Mouse (Mus musculus) myocyte (in vitro differentiated cells): ENCODE data around the gene Stat5b. TPM values are rescaled to one million over a fixed set of nuclear protein-coding genes. Genes with fewer than 3 reads are reported as not detected.

ENCODE experiments used
- H3K27me3 ChIP-seq: one replicate; pipeline ENCODE4 v1.6.1; 2011; ENCODE audit not compliant: control insufficient read depth, insufficient read depth, insufficient read length
- H3K36me3 ChIP-seq: one replicate; pipeline ENCODE4 v1.6.1; 2011; ENCODE audit not compliant: control insufficient read depth, insufficient read depth
- H3K4me2 ChIP-seq: one replicate; pipeline ENCODE4 v1.6.1; 2011; ENCODE audit warnings: low read depth, control low read depth
- H3K4me3 ChIP-seq: one replicate; pipeline ENCODE4 v1.5.1; 2011; ENCODE audit warnings: mild to moderate bottlenecking, control low read depth, moderate library complexity
- H3K79me2 ChIP-seq: one replicate; pipeline ENCODE4 v1.6.1; 2011; ENCODE audit not compliant: control insufficient read depth, insufficient read depth
- H3ac ChIP-seq: one replicate; pipeline ENCODE4 v1.6.1; 2011; ENCODE audit not compliant: control insufficient read depth, insufficient read length
- CEBPB ChIP-seq: IDR thresholded peaks from 2 replicates; pipeline ENCODE4 v1.6.1; 2011; ENCODE audit warnings: mild to moderate bottlenecking, moderate library complexity; ENCODE audit not compliant: poor library complexity, insufficient read depth, severe bottlenecking
- E2F4 ChIP-seq: IDR thresholded peaks from one replicate; pipeline ENCODE4 v1.6.1; 2011; ENCODE audit warnings: mild to moderate bottlenecking, control low read depth, moderate library complexity; ENCODE audit not compliant: insufficient read depth
- MAX ChIP-seq: IDR thresholded peaks from one replicate; pipeline ENCODE4 v1.6.1; 2011; ENCODE audit warnings: low read depth, mild to moderate bottlenecking, control low read depth
- MYOD1 ChIP-seq, 3 experiments: IDR thresholded peaks; one replicate each; pipeline ENCODE4 v1.6.1; 2011; ENCODE audit warnings: control low read depth in 2 of 3, low read depth in 2 of 3, mild to moderate bottlenecking in 2 of 3, moderate library complexity in 1 of 3; ENCODE audit not compliant: insufficient read length in 2 of 3, control insufficient read depth in 1 of 3
- MYOG ChIP-seq, 3 experiments: IDR thresholded peaks; one replicate each; pipeline ENCODE4 v1.6.1; 2011; ENCODE audit warnings: control low read depth in 2 of 3, low read depth in 2 of 3, mild to moderate bottlenecking in 2 of 3; ENCODE audit not compliant: insufficient read length in 2 of 3, control insufficient read depth in 1 of 3, insufficient read depth in 1 of 3
- POLR2A ChIP-seq: IDR thresholded peaks from one replicate; pipeline ENCODE4 v1.6.1; 2011; ENCODE audit warnings: low read depth, mild to moderate bottlenecking, control low read depth, moderate library complexity; ENCODE audit not compliant: insufficient read length
- POLR2AphosphoS2 ChIP-seq: IDR thresholded peaks from one replicate; pipeline ENCODE4 v1.6.1; 2011; ENCODE audit warnings: low read depth, control low read depth; ENCODE audit not compliant: insufficient read length
- REST ChIP-seq: IDR thresholded peaks from one replicate; pipeline ENCODE4 v1.6.1; 2011; ENCODE audit warnings: mild to moderate bottlenecking, control low read depth, moderate library complexity; ENCODE audit not compliant: insufficient read depth, insufficient read length
- SRF ChIP-seq: IDR thresholded peaks from one replicate; pipeline ENCODE4 v1.6.1; 2011; ENCODE audit warnings: low read depth; ENCODE audit not compliant: control insufficient read depth, insufficient read length
- TCF12 ChIP-seq: IDR thresholded peaks from one replicate; pipeline ENCODE4 v1.6.1; 2011; ENCODE audit warnings: mild to moderate bottlenecking, control low read depth; ENCODE audit not compliant: poor library complexity, insufficient read depth, severe bottlenecking
- TCF3 ChIP-seq: IDR thresholded peaks from one replicate; pipeline ENCODE4 v1.6.1; 2011; ENCODE audit warnings: low read depth, control low read depth; ENCODE audit not compliant: insufficient read length
- USF1 ChIP-seq: IDR thresholded peaks from one replicate; pipeline ENCODE4 v1.6.1; 2011; ENCODE audit warnings: low read depth, mild to moderate bottlenecking, control low read depth, moderate library complexity
- polyA plus RNA-seq: library from polyadenylated mRNA; unstranded; fragments of >200 nt; fragmentation: generic; extraction: Trizol; gene quantifications from one replicate; pipeline ENCODE4 v1.2.1, GENCODE M21; 2012; ENCODE audit warnings: missing spikeins

The Stat5b gene
- polyA plus RNA-seq, 1 experiment: 12.0 TPM

- no peak overlapping the region for H3K4me2 ChIP-seq
Measured at GRCm38 (mm10) chr11:100785774-100786173, 64.8 kb downstream of the Stat5b start.

GRCm38 (mm10) chr11:100784286-100784685 lies 66.2 kb downstream of the Stat5b start:
- Histone ChIP-seq H3ac (no peak overlapping the region), H3K4me3 (no peak overlapping the region), H3K4me2 (no peak overlapping the region), H3K27me3 (no peaks in the 10 kb centered on the region), H3K79me2 (no peaks in the 10 kb centered on the region), H3K36me3 (no peaks in the 10 kb centered on the region)
- TF ChIP-seq USF1 (no peak), POLR2A (no peak), E2F4 (no peak), MYOD1 (IDR thresholded peaks at IDR 0.05; ENCODE audit: control insufficient read depth in 1 of 3, insufficient read length in 2 of 3, low read depth in 2 of 3) (no peak), POLR2AphosphoS2 (no peak)

More at GRCm38 (mm10) chr11:100785774-100786173, 64.8 kb downstream of the Stat5b start:
- Histone ChIP-seq H3K27me3 (no peaks in the 10 kb centered on the region), H3K79me2 (no peaks in the 10 kb centered on the region), H3ac (no peak overlapping the region), H3K4me3 (no peak overlapping the region), H3K36me3 (no peaks in the 10 kb centered on the region)
- TF ChIP-seq MAX (no peak), E2F4 (no peak), TCF3 (no peak), POLR2AphosphoS2 (no peak), SRF (no peak), REST (no peak), TCF12 (no peak), POLR2A (no peak), USF1 (no peak), MYOG (IDR thresholded peaks at IDR 0.05; ENCODE audit: control insufficient read depth in 1 of 3, insufficient read depth in 1 of 3, insufficient read length in 2 of 3, low read depth in 2 of 3) (no peak), MYOD1 (IDR thresholded peaks at IDR 0.05; ENCODE audit: control insufficient read depth in 1 of 3, insufficient read length in 2 of 3, low read depth in 2 of 3) (no peak), CEBPB (no peak)

GRCm38 (mm10) chr11:100782568-100782967 lies 68.0 kb downstream of the Stat5b start:
- H3K36me3 ChIP-seq: no peaks in the 10 kb centered on the region
- H3ac ChIP-seq: no peak overlapping the region
- no peak overlapping the region for H3K4me3 ChIP-seq
- no peaks in the 10 kb centered on the region for H3K79me2 ChIP-seq
- TF ChIP-seq E2F4 (no peak), POLR2AphosphoS2 (no peak), TCF3 (no peak), MYOG (IDR thresholded peaks at IDR 0.05; ENCODE audit: control insufficient read depth in 1 of 3, insufficient read depth in 1 of 3, insufficient read length in 2 of 3, low read depth in 2 of 3) (no peak), USF1 (no peak), CEBPB (no peak), SRF (no peak), REST (no peak), POLR2A (no peak), MAX (no peak), TCF12 (no peak), MYOD1 (IDR thresholded peaks at IDR 0.05; ENCODE audit: control insufficient read depth in 1 of 3, insufficient read length in 2 of 3, low read depth in 2 of 3) (no peak)
- no peak overlapping the region for H3K4me2 ChIP-seq
- H3K27me3 ChIP-seq: no peaks in the 10 kb centered on the region

GRCm38 (mm10) chr11:100781763-100782475 lies 68.6 kb downstream of the Stat5b start:
- Histone ChIP-seq H3ac (no peak overlapping the region), H3K4me3 (no peak overlapping the region), H3K4me2 (no peak overlapping the region), H3K27me3 (no peaks in the 10 kb centered on the region), H3K36me3 (no peaks in the 10 kb centered on the region), H3K79me2 (no peaks in the 10 kb centered on the region)
- TF ChIP-seq POLR2AphosphoS2: no peak

GRCm38 (mm10) chr11:100780247-100780646 lies 70.3 kb downstream of the Stat5b start:
- no peak for TF ChIP-seq MYOD1 (IDR thresholded peaks at IDR 0.05; ENCODE audit: control insufficient read depth in 1 of 3, insufficient read length in 2 of 3, low read depth in 2 of 3)
- no peak for TF ChIP-seq POLR2AphosphoS2
- TF ChIP-seq CEBPB: no peak
- TF ChIP-seq USF1: no peak
- no peak for TF ChIP-seq E2F4
- TF ChIP-seq MAX: no peak
- no peak for TF ChIP-seq TCF12
- TF ChIP-seq REST: no peak
- TF ChIP-seq MYOG (IDR thresholded peaks at IDR 0.05; ENCODE audit: control insufficient read depth in 1 of 3, insufficient read depth in 1 of 3, insufficient read length in 2 of 3, low read depth in 2 of 3): no peak
- no peak for TF ChIP-seq SRF
- no peak for TF ChIP-seq POLR2A
- TF ChIP-seq TCF3: no peak
- H3ac ChIP-seq: no peak overlapping the region
- H3K79me2 ChIP-seq: no peaks in the 10 kb centered on the region
- H3K4me2 ChIP-seq: no peak overlapping the region
- no peak overlapping the region for H3K4me3 ChIP-seq
- H3K27me3 ChIP-seq: no peaks in the 10 kb centered on the region
- no peaks in the 10 kb centered on the region for H3K36me3 ChIP-seq
